Comparison of ENCODE assay signal across 8 mouse cellular contexts in genomic region chr8:128491126-128492067, GRCm38 (mm10).
DNase-seq lines count a peak whose midpoint lies in the region; ATAC-seq and TF ChIP-seq lines count a peak whose summit lies in the region.

No protein-coding gene starts in this region.

- TF ChIP-seq CTCF in liver, adult 2 months (IDR thresholded peaks at IDR 0.05; ENCODE audit: low read depth, low read length) = 0 out of 2 replicates have a peak, but pooled peaks have one; percentile 27

- peaks cover 13% of the 10 kb centered on the region for H3K27me3 ChIP-seq in embryonic facial prominence, embryonic 10.5 days (replicated peaks; ENCODE audit: low read depth, poor library complexity, severe bottlenecking)
- H3K27me3 ChIP-seq in liver, adult 2 months (ENCODE audit: control insufficient read depth, insufficient read depth, low read length) = no peaks in the 10 kb centered on the region

- no peak for TF ChIP-seq POLR2A in liver, adult 2 months (IDR thresholded peaks at IDR 0.05; ENCODE audit: extremely low read depth, insufficient read depth, low read length)

- no peak overlapping the region for H3K4me3 ChIP-seq in embryonic facial prominence, embryonic 10.5 days
- H3K4me3 ChIP-seq in liver, adult 2 months (ENCODE audit: insufficient read depth, low read depth, low read length) = no peak overlapping the region

- ATAC-seq in CD4-positive, CD25-positive, alpha-beta regulatory T cell, adult 4 months = peak; percentile 64
- ATAC-seq in monocyte, adult 5-6 weeks (replicated peaks; ENCODE audit: insufficient number of reproducible peaks, low FRiP score, low TSS enrichment, poor library complexity, severe bottlenecking) = peak; percentile 65

- peaks cover 40% of the 10 kb centered on the region for H3K4me1 ChIP-seq in embryonic facial prominence, embryonic 10.5 days
- peaks cover 30% of the 10 kb centered on the region for H3K4me1 ChIP-seq in liver, adult 2 months (ENCODE audit: control insufficient read depth, insufficient read depth, low read length)

- H3K9ac ChIP-seq in liver, adult 2 months (ENCODE audit: low read depth, low read length) = no peak overlapping the region

- H3K36me3 ChIP-seq in embryonic facial prominence, embryonic 10.5 days (replicated peaks) = peaks cover 6% of the 10 kb centered on the region; the same call in 1 of the 2 replicates
- peaks cover 45% of the 10 kb centered on the region for H3K36me3 ChIP-seq in liver, adult 2 months (ENCODE audit: control insufficient read depth, insufficient read depth, low read length)

- H3K27ac ChIP-seq in embryonic facial prominence, embryonic 10.5 days (replicated peaks) = no peak overlapping the region
- H3K27ac ChIP-seq in liver, adult 2 months (replicated peaks; ENCODE audit: insufficient read depth, low read depth, low read length) = peak overlapping the region; percentile 44

- H3K79me2 ChIP-seq in liver, adult 2 months (ENCODE audit: control insufficient read depth, insufficient read depth, low read length) = peaks cover 4% of the 10 kb centered on the region; the same call in 1 of the 2 replicates

- H3K9me3 ChIP-seq in embryonic facial prominence, embryonic 10.5 days = no peaks in the 10 kb centered on the region

- peak; percentile 62 to 93 for DNase-seq in adrenal gland, adult (ENCODE audit: inconsistent age in 2 of 2, low spot score in 1 of 2)
- peak; percentile 63 for DNase-seq in embryonic facial prominence, embryonic 10.5 days (ENCODE audit: low spot score)
- peak; percentile 61 to 80 for DNase-seq in heart, adult 9 months (ENCODE audit: low spot score in 2 of 2)
- DNase-seq in kidney, adult 8-10 months = peak; percentile 69 to 77
- peak; percentile 75 for DNase-seq in liver, adult 2 months (ENCODE audit: extremely low read depth, low read depth, low spot score)
- peak; percentile 82 for DNase-seq in thymus, postnatal 0 days (ENCODE audit: low spot score)

- 49% methylated on average over 5 of the region's 5 CpGs for WGBS in embryonic facial prominence, embryonic 10.5 days
- 21% methylated on average over 5 of the region's 5 CpGs for WGBS in liver, adult 2 months
